Mouse (Mus musculus) CD4-positive helper T cell, adult 2 months (primary cell): ENCODE data around the gene Nkx6-2.

ENCODE experiments used
- DNase-seq: peaks from one replicate; pipeline ENCODE4 v3.0.0-alpha.2; 2012; ENCODE audit warnings: low read depth, missing footprints, low spot score

Nkx6-2 gene

GRCm38 (mm10) chr7:139582595-139582994 lies at the start of gene Nkx6-2:
Gene Nkx6-2 (minus strand): TSS chr7:139582797.
- DNase-seq, result no peak

DNA sequence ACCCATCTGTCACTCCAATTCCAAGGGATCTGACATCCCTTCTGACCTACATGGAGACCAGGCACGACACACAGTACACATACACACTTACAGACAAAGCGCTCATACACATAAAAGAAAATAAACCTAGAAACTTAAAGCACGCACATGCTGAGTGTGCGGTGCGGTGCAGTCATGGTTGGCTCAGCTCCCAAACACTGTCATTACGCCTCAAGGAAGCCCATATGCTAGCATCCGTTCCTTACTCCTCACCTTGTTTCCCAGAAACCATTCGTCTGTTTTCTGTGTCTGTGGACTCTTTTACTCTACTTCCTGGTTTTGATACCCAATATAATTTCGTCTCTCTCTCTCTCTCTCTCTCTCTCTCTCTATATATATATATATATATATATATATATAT lies 42.6 kb upstream of the Nkx6-2 start:
- DNase-seq, result no peak

DNA sequence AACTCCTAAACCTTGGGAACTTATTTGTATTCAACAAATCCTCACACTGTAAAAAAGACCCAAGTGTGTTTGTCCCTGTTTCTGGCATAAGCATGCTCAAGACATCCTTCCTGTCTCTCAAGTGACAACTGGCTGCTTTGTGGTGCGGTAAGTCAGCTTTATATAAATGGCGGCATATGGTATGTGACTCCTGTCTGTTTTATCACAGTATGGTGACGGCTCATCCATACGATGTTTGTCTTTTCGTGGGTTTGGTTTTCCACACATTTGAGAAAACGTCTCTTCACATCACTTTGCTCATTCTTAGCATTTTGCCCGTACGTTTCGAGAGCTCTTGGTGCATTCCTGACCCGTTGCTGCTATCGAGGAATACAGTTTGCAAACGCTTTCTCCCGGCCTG lies 40.0 kb upstream of the Nkx6-2 start:
- no peak for DNase-seq

DNA sequence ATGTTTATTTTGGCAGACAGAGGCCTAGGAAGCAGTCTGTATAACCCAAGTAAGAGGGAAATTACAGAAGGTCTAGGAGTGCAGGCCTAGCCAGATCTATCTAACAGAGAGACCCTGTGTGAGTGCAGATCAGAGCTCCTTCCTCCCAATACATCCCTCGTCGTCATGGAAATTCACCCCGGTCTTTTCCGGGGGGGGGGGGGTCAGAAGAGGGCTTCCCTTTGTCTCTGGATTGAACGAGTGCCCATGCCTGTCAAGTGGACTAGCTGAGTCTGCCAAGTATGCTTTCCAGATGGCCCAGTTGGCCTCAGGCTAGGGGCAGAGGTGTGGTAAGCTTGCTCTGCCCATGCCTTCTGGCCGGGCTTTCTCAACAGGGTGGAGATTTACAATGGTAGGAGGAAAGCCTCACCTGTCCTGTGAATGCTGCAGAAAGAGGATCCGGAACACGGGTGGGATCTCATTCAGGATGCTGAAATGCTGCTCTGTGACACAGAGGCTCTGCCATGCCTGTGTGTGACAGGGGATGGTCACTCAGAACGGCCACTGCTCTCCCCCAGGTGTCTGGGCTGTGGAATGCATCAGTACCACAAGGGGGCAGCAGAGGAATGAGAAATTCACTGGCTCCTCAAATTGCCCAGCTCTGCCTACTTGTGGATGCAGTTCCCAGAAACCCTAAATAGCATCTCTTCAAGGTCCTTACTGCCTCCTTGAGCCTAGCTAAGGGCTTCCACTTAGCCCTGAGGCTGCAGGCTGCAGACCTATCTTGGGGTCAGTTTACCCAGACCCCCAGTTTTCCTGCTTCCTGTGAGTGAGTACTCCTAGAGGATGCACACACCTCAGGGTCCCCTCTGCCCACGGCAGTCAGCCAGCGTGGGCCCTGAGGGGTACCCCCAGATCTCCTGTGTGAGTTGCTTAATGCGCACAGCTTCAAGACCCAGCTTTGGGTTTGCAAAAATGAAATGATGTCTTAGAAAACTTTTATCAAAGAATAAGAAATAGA lies 33.5 kb upstream of the Nkx6-2 start:
- peak; percentile 24 for DNase-seq

- DNase-seq, result no peak
Measured at GRCm38 (mm10) chr7:139610328-139610727, 27.7 kb upstream of the Nkx6-2 start.

DNA sequence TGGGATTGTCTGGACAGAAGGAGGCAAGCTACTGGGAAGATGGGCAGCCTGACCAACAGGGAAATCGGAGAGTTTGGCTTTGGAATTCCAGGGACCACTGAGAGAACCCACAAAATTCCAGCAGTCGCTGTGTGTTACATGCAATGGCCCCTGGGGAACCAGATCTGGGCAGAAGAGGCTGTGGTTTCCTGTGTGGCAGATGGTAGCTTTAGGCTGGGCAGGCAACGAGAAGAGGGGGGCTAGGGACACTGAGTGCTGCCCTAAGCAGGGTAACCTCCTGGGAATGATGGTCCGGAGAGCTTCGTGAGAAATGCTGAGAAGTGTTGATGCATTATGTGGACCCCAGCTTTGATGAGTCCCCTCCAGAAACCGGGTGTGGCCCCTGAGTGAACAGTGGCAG lies 13.3 kb upstream of the Nkx6-2 start:
- DNase-seq, result no peak

DNA sequence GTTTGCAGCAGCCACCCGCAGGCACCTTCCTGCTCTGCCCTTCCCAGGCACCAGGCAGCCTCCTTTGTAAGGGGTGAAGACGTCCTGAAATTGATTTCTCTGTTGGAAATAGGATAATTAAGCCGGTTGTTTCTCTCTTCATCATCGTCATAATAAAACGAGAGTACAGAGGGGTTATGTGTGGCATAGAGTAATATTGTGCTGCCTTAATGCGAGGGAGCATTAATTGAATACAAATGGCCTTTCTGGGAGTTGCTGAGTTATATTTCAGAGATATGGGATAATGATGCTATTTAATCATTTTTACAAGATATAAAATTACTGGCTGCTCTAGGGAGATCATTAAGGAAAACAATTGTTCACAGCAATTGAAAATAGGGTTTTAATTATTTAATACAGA lies 12.7 kb upstream of the Nkx6-2 start:
- no peak for DNase-seq

DNA sequence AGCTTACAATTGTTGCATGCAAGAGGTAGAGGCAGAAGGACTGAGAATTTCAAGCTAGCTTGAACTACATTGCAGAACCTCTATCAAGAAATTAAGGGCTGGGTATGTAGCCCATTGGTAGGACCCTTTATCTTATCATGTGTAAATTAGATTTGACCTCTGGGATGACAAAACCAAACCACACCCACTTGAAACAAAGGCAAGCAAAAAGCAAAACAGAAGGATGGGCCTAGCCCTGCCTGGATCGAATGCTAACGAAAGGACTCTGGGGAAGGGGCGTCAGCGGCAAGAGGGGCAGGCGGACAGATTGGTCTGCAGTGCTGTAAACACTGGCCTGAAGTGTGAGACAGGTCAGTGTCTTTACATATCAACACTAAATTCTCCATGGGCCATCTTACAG lies 8.7 kb upstream of the Nkx6-2 start:
- no peak for DNase-seq

GRCm38 (mm10) chr7:139590302-139590701 lies 7.7 kb upstream of the Nkx6-2 start:
- no peak for DNase-seq

DNA sequence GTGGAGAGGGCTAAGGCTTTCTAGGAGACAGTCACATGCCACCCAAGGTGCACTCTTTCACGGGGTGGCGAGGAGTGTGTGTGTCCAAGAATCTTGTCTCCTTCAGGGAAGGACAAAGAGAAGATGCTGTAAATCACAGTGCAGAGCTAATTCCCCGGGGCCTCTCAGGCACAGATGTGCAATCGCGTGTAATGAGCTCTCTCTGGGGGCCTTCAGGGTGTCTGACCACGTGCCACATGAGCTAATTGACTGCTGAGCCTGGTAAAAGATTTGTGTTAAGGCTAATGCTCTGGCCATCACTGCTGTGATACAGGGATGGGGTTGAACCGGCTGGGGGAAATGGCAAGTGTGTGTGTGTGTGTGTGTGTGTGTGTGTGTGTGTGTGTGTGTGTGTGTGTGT lies 5.3 kb upstream of the Nkx6-2 start:
- no peak for DNase-seq

DNA sequence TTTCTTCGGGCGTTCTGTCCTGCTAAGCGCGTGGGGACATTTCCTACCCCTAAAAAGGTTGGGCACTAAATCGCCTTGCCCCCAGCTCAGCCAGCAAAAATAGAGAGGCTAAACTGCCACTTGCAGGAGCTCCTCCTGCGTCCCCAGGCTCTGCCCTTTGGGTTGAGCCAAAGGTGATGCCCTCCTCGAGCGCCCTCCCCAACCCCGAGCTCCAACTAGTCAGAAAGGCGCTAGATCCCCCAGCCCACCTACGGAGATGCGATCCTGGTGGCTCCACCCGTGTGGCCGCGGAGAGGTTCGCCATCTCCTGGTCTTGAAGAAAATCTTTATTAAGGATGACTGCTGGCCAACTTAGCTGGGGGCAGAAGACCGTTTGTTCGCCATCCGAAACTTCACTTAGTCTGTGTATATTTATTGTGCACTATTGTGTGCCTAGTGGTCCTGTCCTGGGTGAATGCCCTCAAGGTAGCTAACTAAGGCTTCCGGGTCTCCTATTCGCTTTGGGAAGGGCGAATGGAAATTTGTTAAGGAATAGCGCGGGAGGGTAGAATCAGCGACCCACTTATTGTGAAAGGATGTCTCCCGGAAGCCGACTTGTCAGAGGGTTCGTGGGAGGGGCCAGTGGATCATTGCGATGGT lies 2.7 kb upstream of the Nkx6-2 start:
- no peak for DNase-seq

DNA sequence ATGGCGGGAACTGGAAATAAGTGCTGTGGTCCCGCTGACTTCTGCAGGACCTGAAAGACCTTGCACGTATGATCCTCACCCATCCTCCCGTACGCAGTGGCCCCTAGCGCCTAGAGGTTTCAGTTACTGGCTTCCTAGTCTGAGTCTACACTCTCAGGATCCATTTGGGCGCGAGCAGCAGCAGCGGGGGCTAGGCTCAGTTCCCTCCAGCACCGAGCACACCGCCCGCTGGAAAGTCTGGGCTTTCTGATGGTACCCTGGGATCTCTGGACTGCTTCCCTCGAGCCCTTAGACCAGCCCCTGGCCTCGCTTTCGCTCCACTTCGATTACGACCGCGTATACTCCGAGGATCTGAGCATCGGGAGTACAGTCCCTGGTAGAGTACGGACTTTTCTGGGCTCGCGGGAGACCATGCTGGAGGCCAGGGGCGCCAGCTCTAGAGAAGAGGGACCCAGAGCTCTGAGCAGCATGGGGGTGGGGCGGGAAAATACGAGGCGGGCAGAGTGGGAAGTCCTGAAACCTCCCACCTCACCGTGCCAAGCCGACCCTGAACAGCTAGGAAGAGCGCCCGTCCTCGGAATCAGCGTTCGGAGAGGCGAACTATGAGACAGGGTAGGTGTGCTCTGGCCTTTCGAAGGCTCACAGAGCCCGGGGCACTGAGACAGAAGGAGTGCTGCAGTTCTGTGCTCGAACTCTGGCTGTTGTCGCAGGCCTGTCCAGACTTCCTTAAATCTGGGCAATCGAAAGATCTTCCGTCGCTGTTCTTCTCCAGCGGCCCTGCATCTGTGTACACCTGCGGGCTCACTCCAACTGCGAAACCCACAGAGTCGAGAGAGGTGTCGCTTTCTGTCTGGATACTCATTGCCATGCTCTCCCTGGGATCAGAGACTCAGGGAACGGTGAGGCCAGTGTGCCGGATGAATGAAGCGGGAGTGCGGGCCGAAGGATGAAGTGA lies 1.9 kb upstream of the Nkx6-2 start:
- no peak for DNase-seq

DNA sequence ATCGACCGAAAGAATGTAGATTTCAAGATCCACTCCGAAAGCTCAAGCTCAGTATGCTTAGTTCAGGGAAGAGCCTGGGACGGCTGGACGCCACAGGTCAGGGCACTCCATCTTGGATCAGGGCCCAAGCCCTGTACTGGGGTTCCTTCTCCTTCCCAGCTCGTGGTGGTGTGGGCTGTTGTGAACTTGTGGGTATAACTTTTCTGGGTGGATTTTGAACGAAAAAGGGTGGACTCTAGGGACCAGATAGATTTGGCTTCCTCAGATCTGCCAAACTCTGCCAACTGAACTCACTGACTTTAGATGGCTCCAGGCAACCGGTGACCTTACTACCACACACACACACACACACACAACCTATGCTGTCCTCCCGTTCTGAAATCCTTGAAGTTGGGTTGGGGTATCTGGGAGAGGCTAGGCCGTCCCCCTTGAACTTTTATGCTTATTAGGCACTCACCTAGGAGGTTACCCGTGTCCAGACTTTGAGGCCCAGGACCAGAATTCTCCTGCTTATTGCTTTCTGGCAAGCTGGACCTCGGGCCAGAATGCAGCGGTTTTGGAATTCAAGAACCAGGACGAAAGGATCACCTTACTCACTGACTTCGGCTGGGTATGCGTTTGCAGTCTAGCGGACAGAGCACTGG lies 619 bp upstream of the Nkx6-2 start:
- DNase-seq, result no peak

DNA sequence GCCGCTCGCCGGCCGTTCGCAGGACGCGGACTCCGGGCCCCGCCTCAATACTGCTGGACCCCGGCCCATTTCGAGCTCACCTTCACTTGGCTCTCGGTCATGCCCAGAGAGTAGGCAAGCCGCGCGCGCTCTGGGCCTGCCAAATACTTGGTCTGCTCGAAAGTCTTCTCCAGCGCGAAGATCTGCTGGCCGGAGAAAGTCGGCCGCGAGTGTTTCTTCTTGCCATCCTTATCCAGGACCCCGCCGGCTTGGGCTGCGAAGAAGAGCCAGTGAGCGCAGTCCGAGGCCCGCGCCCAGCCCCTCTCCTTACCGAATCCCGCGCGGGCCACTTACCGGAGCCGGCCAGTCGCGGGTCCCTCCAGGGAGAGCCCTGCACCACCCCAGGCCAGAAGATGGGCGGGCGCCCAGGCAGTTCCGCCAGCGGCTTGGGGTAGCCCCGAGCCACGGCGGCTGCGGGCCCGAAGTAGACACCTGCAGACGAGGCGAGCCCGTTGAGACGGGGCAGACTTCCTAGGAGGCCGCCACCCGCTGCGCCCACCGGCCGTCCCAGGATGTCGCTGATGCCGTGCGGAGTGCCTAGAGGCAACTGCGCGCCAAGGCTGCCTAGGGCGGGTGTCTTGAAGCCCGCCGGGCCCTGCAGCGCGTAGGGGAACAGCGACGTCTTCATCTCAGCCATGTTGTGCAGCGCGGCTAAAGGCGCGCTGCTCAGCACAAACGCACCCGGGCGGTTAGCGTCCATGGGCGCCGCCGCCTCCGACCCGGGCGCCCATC lies 611 bp downstream of the Nkx6-2 start:
- peak; percentile 11 for DNase-seq

GRCm38 (mm10) chr7:139580851-139581775 lies 1.5 kb downstream of the Nkx6-2 start:
- no peak for DNase-seq

DNA sequence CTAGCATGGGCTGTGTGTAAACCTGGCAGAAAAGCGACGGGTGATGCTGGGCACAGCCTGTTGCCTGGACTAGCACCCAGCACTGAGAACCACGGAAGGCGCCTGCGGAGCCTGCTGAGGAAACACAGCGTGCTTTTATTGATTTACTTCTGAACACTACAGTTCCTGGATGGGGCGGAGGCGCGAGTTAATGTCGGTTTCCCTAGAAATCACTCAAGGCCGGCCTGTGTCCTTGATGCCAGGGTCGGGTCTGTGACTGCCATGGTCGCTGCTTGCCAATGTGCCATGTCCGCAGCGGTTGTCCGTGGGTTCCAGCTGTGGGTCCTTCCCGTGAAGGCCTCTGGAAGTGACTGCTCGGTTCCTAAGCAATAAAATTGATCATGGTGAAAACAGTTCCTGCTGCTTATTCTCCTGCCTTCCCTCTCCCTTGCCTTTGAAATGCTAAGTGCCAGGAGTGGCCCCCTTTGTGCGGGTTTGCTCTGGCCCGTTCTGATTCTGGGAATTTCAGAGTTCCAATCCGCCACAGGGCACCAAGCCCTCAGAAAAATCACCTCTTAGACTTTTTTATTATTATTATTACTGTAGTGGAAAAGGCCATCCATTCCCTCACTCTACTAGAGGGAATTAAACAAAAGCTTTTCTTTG lies 3.2 kb downstream of the Nkx6-2 start:
- DNase-seq, result no peak

DNA sequence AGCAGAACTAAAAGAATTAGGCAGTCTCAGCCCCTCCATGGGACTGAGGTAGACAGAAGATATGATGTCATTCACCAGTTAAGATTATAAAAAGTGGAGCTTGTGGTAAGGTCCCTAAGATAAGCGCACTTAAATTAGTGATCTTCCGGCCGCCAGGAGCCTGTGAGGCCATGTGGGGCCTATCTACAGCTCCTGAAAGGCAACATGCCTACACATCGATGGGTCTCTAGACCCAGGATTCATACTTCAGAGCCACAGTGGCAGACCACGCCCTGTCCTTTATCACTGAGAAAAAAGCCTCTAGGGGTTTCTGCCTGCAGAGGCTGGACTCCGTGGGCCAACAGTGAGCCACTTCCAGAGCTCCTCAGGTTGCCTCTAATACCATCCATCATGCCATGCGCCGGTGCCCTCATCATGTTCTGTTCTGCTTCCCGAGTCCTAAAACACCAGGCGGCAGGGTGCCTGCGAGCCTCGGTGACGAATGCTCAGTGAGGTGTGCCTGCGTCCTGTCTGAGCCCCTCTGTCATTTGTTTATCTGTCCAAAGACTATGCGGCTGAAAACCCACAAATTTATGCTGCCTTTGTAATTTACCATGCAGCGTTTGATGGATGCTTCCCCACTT lies 6.4 kb downstream of the Nkx6-2 start:
- DNase-seq, result no peak

DNA sequence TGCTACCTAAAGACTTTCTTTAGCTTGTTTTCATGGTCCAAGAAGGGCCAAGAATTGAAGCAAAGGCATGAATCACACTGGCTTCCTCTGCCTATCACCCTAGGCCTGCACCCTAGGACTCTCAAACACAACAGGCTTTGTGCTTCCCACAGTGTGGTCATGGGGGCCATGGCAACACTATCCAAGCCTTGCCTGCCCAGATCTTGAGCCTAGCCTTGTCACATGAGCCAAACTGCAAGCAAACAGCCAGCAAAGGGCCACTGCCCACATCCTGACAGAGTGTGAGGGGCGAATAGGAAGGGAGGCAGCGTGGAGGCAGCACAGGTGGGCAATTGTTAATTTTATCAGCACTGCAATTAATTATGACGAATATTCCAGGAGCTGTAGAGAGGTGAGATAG lies 9.9 kb downstream of the Nkx6-2 start:
- no peak for DNase-seq
